Mouse (Mus musculus) thymus, postnatal 10 days (tissue): ENCODE data around the gene Il17rc.

Experiments
- DNase-seq, 2 experiments: peaks; one replicate each; pipeline ENCODE4 v3.0.0; 2021; ENCODE audit warnings: low spot score in 2 of 2

The Il17rc gene

GRCm38 (mm10) chr6:113455007-113455406 is 16.2 kb upstream of the Il17rc start:
- DNase-seq = no peak

DNA sequence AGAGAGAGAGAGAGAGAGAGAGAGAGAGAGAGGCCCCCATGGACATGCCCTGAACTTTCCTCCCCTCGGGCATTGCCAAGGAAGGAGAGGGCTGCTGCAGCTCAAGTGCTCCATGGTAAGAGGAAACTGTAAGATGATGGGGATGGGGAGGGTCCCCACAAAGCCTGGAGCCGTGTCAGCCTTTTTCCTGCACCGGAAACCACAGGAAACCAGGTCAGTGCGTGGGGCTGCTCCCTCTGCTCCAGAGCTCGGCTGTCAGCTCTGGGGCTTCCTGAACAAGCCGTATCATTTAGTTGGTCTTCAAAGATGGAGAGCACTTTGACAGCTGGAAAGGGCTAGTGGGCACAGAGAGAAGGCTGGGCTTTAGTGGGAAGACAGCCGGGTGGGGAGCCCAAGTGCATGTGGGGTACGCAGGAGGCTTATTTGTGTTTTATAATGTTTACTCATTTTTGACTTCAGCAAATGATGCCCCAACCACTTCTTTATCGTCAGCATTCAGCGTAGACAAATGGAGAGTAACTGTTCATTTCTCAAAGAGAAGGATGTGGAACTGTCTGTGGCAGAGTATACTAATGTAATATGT is 13.2 kb upstream of the Il17rc start, which contains the start of gene Il17re:
TSS of gene Il17re (plus strand) at position 533 of the 583 bp plus-strand sequence.
- peak; percentile 51 to 52 for DNase-seq

- DNase-seq = peak in 1 of 2 experiments; percentile 24
Observed at GRCm38 (mm10) chr6:113458635-113459034, 12.6 kb upstream of the Il17rc start.

DNA sequence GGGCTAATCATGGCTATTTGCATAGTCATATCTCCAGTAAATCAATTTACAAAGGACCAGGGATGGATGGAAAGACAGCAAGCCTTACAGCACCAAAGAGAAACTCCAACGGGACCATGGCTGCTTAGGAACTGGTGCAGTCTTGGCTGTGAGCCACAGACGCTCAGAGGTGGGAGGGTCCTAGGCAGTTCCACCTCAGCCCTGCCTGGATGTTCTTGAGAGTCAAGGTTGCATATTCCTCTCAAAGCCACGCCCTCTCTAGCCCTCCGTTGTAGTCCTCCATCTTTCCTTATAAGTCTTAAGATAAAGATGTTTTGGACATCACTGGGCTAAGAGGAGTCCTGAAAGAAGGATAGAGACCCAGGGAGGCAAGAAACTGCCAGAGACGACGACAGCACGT is 7.2 kb upstream of the Il17rc start:
- DNase-seq = no peak

DNA sequence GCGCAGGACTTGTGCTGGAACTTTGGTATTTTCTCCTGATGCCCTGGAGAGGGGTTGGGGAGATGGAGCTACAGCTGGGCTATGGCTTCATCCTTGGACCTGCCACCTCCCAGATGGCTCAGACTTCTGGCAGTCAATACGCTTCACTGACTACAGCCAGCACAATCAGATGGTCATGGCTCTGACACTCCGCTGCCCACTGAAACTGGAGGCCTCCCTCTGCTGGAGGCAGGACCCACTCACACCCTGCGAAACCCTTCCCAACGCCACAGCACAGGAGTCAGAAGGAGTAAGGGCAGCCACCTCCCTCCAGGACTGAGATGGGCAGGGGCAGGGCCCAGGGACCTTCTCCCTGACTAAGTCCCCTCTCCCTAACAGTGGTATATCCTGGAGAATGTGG is 5.6 kb upstream of the Il17rc start:
- DNase-seq = no peak

GRCm38 (mm10) chr6:113468512-113468911 is 2.7 kb upstream of the Il17rc start:
- no peak for DNase-seq

DNA sequence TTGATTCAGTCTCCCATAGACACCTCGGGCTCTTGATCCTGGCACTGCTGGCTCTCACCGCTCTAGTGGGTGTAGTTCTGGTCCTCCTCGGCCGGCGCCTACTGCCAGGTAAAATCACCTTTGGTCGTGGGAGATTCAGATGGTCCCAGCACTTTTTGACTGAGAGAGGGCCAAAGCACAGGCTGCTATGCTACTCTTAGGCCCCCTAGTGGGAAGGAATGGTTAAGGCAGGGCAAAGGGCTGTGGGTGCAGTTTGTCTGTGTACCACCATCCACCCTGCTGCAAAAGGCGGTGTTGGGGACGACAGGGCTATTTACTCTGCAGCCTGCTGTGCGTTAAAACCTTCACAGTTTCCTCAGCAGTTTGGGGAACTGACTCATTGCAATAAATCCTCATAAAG is 2.2 kb upstream of the Il17rc start:
- DNase-seq = peak; percentile 81 to 89

- peak; percentile 41 to 65 for DNase-seq
Observed at GRCm38 (mm10) chr6:113469432-113469831, 1.8 kb upstream of the Il17rc start.

- DNase-seq = no peak
Observed at GRCm38 (mm10) chr6:113472061-113472460, 834 bp downstream of the Il17rc start.

DNA sequence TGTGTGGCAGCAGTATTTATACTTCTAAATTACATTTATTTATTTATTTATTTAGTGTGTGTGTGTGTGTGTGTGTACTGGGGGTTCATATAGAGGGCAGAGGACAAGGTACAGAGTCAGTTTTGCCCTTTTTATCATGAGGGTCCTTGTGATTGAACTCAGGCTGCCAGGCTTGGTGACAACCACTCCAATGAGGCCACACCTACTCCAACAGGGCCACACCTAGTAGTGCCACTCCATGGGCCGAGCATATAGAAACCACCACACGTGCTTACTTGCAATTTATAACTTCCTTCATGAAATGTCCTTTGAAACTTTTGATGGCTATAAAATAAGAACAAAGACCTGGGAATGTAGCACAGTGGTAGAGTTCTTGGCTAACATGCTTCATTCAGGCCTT is 2.0 kb downstream of the Il17rc start:
- no peak for DNase-seq

- no peak for DNase-seq
Observed at GRCm38 (mm10) chr6:113473715-113474114, 2.5 kb downstream of the Il17rc start.

GRCm38 (mm10) chr6:113477353-113477752 is 6.1 kb downstream of the Il17rc start:
- DNase-seq = no peak

DNA sequence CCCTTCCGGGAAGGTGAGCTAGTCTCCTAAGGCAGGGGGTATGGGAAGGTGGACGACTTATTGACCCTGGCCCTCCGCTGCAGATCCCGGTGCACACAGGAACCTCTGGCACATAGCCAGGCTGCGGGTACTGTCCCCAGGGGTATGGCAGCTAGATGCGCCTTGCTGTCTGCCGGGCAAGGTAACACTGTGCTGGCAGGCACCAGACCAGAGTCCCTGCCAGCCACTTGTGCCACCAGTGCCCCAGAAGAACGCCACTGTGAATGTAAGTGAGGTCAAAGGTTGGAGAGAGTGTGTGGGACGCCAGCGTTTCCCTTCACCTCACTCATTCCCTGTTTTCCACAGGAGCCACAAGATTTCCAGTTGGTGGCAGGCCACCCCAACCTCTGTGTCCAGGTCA is 7.7 kb downstream of the Il17rc start:
- no peak for DNase-seq

GRCm38 (mm10) chr6:113480555-113481373 is 9.5 kb downstream of the Il17rc start:
- DNase-seq = no peak

DNA sequence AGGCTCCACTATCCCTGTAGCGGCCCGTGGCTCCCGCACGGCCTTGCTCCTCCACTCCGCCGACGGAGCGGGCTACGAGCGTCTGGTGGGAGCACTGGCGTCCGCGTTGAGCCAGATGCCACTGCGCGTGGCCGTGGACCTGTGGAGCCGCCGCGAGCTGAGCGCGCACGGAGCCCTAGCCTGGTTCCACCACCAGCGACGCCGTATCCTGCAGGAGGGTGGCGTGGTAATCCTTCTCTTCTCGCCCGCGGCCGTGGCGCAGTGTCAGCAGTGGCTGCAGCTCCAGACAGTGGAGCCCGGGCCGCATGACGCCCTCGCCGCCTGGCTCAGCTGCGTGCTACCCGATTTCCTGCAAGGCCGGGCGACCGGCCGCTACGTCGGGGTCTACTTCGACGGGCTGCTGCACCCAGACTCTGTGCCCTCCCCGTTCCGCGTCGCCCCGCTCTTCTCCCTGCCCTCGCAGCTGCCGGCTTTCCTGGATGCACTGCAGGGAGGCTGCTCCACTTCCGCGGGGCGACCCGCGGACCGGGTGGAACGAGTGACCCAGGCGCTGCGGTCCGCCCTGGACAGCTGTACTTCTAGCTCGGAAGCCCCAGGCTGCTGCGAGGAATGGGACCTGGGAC is 11.4 kb downstream of the Il17rc start:
- peak; percentile 27 to 32 for DNase-seq

GRCm38 (mm10) chr6:113483100-113483615 is 11.9 kb downstream of the Il17rc start, which contains the start of gene Creld1:
Gene Creld1, plus strand, starts transcription at chr6:113483297.
- peak; percentile 87 to 89 for DNase-seq

- DNase-seq = no peak
Observed at GRCm38 (mm10) chr6:113483729-113484128, 12.5 kb downstream of the Il17rc start.

- DNase-seq = no peak
Observed at GRCm38 (mm10) chr6:113487125-113487576, 15.9 kb downstream of the Il17rc start.

- DNase-seq = no peak
Observed at GRCm38 (mm10) chr6:113489410-113489809, 18.2 kb downstream of the Il17rc start.

- no peak for DNase-seq
Observed at GRCm38 (mm10) chr6:113492101-113492864, 21.1 kb downstream of the Il17rc start.

- peak; percentile 71 to 87 for DNase-seq
Observed at GRCm38 (mm10) chr6:113494258-113494788, 23.1 kb downstream of the Il17rc start.
